Mouse (Mus musculus) liver, embryonic 12.5 days (tissue): ENCODE data around the gene Eno2. TPM values are rescaled to one million over a fixed set of nuclear protein-coding genes. Genes with fewer than 3 reads are reported as not detected.
A peak's percentile ranks its signal among the peaks of the same experiment; 100 is the strongest.

Source experiments
- ATAC-seq: fragments of 200-750 bp; cut with Nextera tagmentation; 2 replicates; pipeline ENCODE4 v1.8.0; 2017; ENCODE audit warnings: moderate number of reproducible peaks, mild to moderate bottlenecking, moderate library complexity
- H3K27ac ChIP-seq: fragments of 300-500 bp; sonication (generic); 2 replicates; pipeline ENCODE4 v1.5.1; 2016; ENCODE audit warnings: mild to moderate bottlenecking
- H3K27me3 ChIP-seq: fragments of 300-500 bp; sonication (generic); replicated peaks from 2 replicates; pipeline ENCODE4 v1.6.1; 2016; ENCODE audit warnings: mild to moderate bottlenecking, moderate library complexity
- H3K36me3 ChIP-seq: fragments of 300-500 bp; sonication (generic); 2 replicates; pipeline ENCODE4 v1.6.1; 2016; ENCODE audit warnings: mild to moderate bottlenecking, moderate library complexity
- H3K4me1 ChIP-seq: fragments of 300-500 bp; sonication (generic); 2 replicates; pipeline ENCODE4 v1.6.1; 2016
- H3K4me2 ChIP-seq: fragments of 300-500 bp; sonication (generic); 2 replicates; pipeline ENCODE4 v1.6.1; 2016; ENCODE audit warnings: mild to moderate bottlenecking, moderate library complexity
- H3K4me3 ChIP-seq: fragments of 300-500 bp; sonication (generic); 2 replicates; pipeline ENCODE4 v1.5.1; 2016; ENCODE audit warnings: mild to moderate bottlenecking, moderate library complexity
- H3K9ac ChIP-seq: fragments of 300-500 bp; sonication (generic); 2 replicates; pipeline ENCODE4 v1.6.1; 2016; ENCODE audit warnings: mild to moderate bottlenecking, moderate library complexity
- H3K9me3 ChIP-seq: fragments of 300-500 bp; sonication (generic); replicated peaks from 2 replicates; pipeline ENCODE4 v1.6.1; 2016; ENCODE audit warnings: mild to moderate bottlenecking, moderate library complexity
- WGBS: fragments of 180-500 bp; shearing (Covaris S2); methylation state at CpG from one replicate; pipeline ENCODE4 v1.1.7; 2016; ENCODE audit not compliant: insufficient replicate concordance; 5-methylcytosine and 5-hydroxymethylcytosine counted together
- polyA plus RNA-seq: library from polyadenylated mRNA; unstranded; fragments of >200 nt; fragmentation: Nextera tagmentation; extraction: Ambion mirVana; gene quantifications from 2 replicates; pipeline ENCODE4 v1.2.1, GENCODE M21; 2016

Gene Eno2
- polyA plus RNA-seq, 1 experiment from 2014 or later: 0.77 TPM

- peak; percentile 42 for ATAC-seq
- WGBS: 2% methylated on average over 53 of the region's 54 CpGs
- H3K4me1 ChIP-seq: peaks cover 41% of the 10 kb centered on the region
- H3K27me3 ChIP-seq: peaks cover 94% of the 10 kb centered on the region
- H3K9ac ChIP-seq: peak overlapping the region; percentile 72
- peak overlapping the region; percentile 93 for H3K4me2 ChIP-seq
- H3K4me3 ChIP-seq: peak overlapping the region; percentile 71
- no peaks in the 10 kb centered on the region for H3K9me3 ChIP-seq
- H3K36me3 ChIP-seq: no peaks in the 10 kb centered on the region
- peak overlapping the region; percentile 72 for H3K27ac ChIP-seq
Observed at GRCm38 (mm10) chr6:124756652-124757350, 12.7 kb downstream of the Eno2 start.

- peak; percentile 50 for ATAC-seq
- Histone ChIP-seq H3K4me1 (peaks cover 41% of the 10 kb centered on the region), H3K9ac (peak within 1 kb of the TSS; percentile 72), H3K27ac (peak within 1 kb of the TSS; percentile 72), H3K4me3 (peak within 1 kb of the TSS; percentile 71), H3K9me3 (no peaks in the 10 kb centered on the region), H3K36me3 (no peaks in the 10 kb centered on the region), H3K4me2 (peak within 1 kb of the TSS; percentile 93), H3K27me3 (peaks cover 86% of the 10 kb centered on the region)
- under 1% methylated on average over 64 of the region's 100 CpGs for WGBS
Observed at GRCm38 (mm10) chr6:124755831-124756595, 13.5 kb downstream of the Eno2 start, which contains the start of the genes Gm45234 and Atn1. Gm45234 (minus strand) TSS chr6:124756021. Atn1 (minus strand) TSS chr6:124756524.

- ATAC-seq: no peak
- peak overlapping the region; percentile 93 for H3K4me2 ChIP-seq
- 21% methylated on average over 3 of the region's 3 CpGs for WGBS
Observed at GRCm38 (mm10) chr6:124755306-124755705, 14.2 kb downstream of the Eno2 start.

GRCm38 (mm10) chr6:124753861-124754260, 15.6 kb downstream of the Eno2 start:
- no peak overlapping the region for H3K4me3 ChIP-seq
- no peaks in the 10 kb centered on the region for H3K9me3 ChIP-seq
- H3K36me3 ChIP-seq: peaks cover 8% of the 10 kb centered on the region
- H3K9ac ChIP-seq: no peak overlapping the region
- peaks cover 66% of the 10 kb centered on the region for H3K27me3 ChIP-seq
- WGBS: 75% methylated on average over 2 of the region's 2 CpGs
- H3K27ac ChIP-seq: no peak overlapping the region
- no peak for ATAC-seq
- no peak overlapping the region for H3K4me2 ChIP-seq
- peaks cover 37% of the 10 kb centered on the region for H3K4me1 ChIP-seq

More at GRCm38 (mm10) chr6:124755306-124755705, 14.2 kb downstream of the Eno2 start:
- Histone ChIP-seq H3K36me3 (no peaks in the 10 kb centered on the region), H3K27ac (no peak overlapping the region), H3K9ac (peak overlapping the region; percentile 72; the same call in 1 of the 2 replicates), H3K4me3 (peak overlapping the region; percentile 71), H3K27me3 (peaks cover 80% of the 10 kb centered on the region), H3K9me3 (no peaks in the 10 kb centered on the region), H3K4me1 (peaks cover 41% of the 10 kb centered on the region)

GRCm38 (mm10) chr6:124750405-124750804, 19.1 kb downstream of the Eno2 start:
- no peaks in the 10 kb centered on the region for H3K9me3 ChIP-seq
- H3K36me3 ChIP-seq: peaks cover 16% of the 10 kb centered on the region
- H3K9ac ChIP-seq: no peak overlapping the region
- H3K4me1 ChIP-seq: peaks cover 27% of the 10 kb centered on the region
- no peak for ATAC-seq
- H3K4me3 ChIP-seq: no peak overlapping the region
- no peak overlapping the region for H3K4me2 ChIP-seq
- H3K27me3 ChIP-seq: peaks cover 34% of the 10 kb centered on the region
- H3K27ac ChIP-seq: no peak overlapping the region
- WGBS: 67% methylated on average over 8 of the region's 8 CpGs

GRCm38 (mm10) chr6:124746654-124747632, 22.5 kb downstream of the Eno2 start:
- H3K27ac ChIP-seq: no peak overlapping the region
- H3K36me3 ChIP-seq: peaks cover 19% of the 10 kb centered on the region
- H3K27me3 ChIP-seq: 0 out of 2 replicates have a peak, but pooled peaks cover 2% of the 10 kb centered on the region
- WGBS: 85% methylated on average over 7 of the region's 7 CpGs
- H3K9ac ChIP-seq: no peak overlapping the region; the same call in 1 of the 2 replicates
- peaks cover 24% of the 10 kb centered on the region for H3K4me1 ChIP-seq
- peak overlapping the region; percentile 72; the same call in 1 of the 2 replicates for H3K4me3 ChIP-seq
- peak overlapping the region; percentile 99 for H3K4me2 ChIP-seq
- H3K9me3 ChIP-seq: no peaks in the 10 kb centered on the region
- no peak for ATAC-seq

GRCm38 (mm10) chr6:124746296-124746605, 23.2 kb downstream of the Eno2 start:
- Histone ChIP-seq H3K4me3 (peak overlapping the region; percentile 72), H3K36me3 (peaks cover 19% of the 10 kb centered on the region), H3K27ac (peak overlapping the region; percentile 85), H3K9me3 (no peaks in the 10 kb centered on the region), H3K4me1 (peaks cover 30% of the 10 kb centered on the region), H3K4me2 (peak overlapping the region; percentile 99), H3K9ac (peak overlapping the region; percentile 91), H3K27me3 (0 out of 2 replicates have a peak, but pooled peaks cover 2% of the 10 kb centered on the region)
- WGBS: 30% methylated on average over 8 of the region's 8 CpGs
- ATAC-seq: no peak

GRCm38 (mm10) chr6:124745490-124746295, 23.8 kb downstream of the Eno2 start:
- peak overlapping the region; percentile 85 for H3K27ac ChIP-seq
- H3K4me1 ChIP-seq: peaks cover 31% of the 10 kb centered on the region
- peak overlapping the region; percentile 72 for H3K4me3 ChIP-seq
- no peaks in the 10 kb centered on the region for H3K9me3 ChIP-seq
- H3K4me2 ChIP-seq: peak overlapping the region; percentile 99
- peak; percentile 78 for ATAC-seq
- H3K27me3 ChIP-seq: 0 out of 2 replicates have a peak, but pooled peaks cover 2% of the 10 kb centered on the region
- under 1% methylated on average over 85 of the region's 85 CpGs for WGBS
- peaks cover 19% of the 10 kb centered on the region for H3K36me3 ChIP-seq
- H3K9ac ChIP-seq: peak overlapping the region; percentile 91

GRCm38 (mm10) chr6:124744755-124745321, 24.6 kb downstream of the Eno2 start:
- Histone ChIP-seq H3K27me3 (0 out of 2 replicates have a peak, but pooled peaks cover 2% of the 10 kb centered on the region), H3K4me2 (peak overlapping the region; percentile 99), H3K4me1 (peaks cover 40% of the 10 kb centered on the region), H3K4me3 (peak overlapping the region; percentile 72), H3K9ac (peak overlapping the region; percentile 62), H3K27ac (peak overlapping the region; percentile 85), H3K9me3 (no peaks in the 10 kb centered on the region), H3K36me3 (peaks cover 19% of the 10 kb centered on the region)
- ATAC-seq: no peak
- 72% methylated on average over 26 of the region's 26 CpGs for WGBS

- WGBS: 67% methylated on average over 8 of the region's 8 CpGs
- H3K27me3 ChIP-seq: 0 out of 2 replicates have a peak, but pooled peaks cover 2% of the 10 kb centered on the region
- no peak for ATAC-seq
- no peak overlapping the region for H3K9ac ChIP-seq
- no peaks in the 10 kb centered on the region for H3K9me3 ChIP-seq
- peaks cover 52% of the 10 kb centered on the region for H3K4me1 ChIP-seq
- H3K4me2 ChIP-seq: no peak overlapping the region
- H3K27ac ChIP-seq: no peak overlapping the region
- H3K4me3 ChIP-seq: no peak overlapping the region
- peaks cover 11% of the 10 kb centered on the region for H3K36me3 ChIP-seq
Observed at GRCm38 (mm10) chr6:124743647-124744046, 25.8 kb downstream of the Eno2 start.
